Mouse (Mus musculus) forebrain, embryonic 16.5 days (tissue): ENCODE measurements at regions not wholly inside any gene's neighbourhood (a gene's known extent, or its start where the extent isn't known, plus 50 kb on each side); places are given as distances from the start of the nearest gene placed in this dataset.
A peak's percentile ranks its signal among the peaks of the same experiment; 100 is the strongest.
"Not testable (repeated sequence)": the region's sequence is repeated elsewhere in the genome, so short reads cannot be mapped to it uniquely, and the experiment has no call there.

ENCODE experiments used
- ATAC-seq: fragments of 200-750 bp; cut with Nextera tagmentation; 2 replicates; pipeline ENCODE4 v1.8.0; 2017; ENCODE audit warnings: mild to moderate bottlenecking, moderate library complexity
- H3K27ac ChIP-seq: fragments of 300-500 bp; sonication (generic); 2 replicates; pipeline ENCODE4 v1.5.1; 2014; ENCODE audit warnings: low read length, control low read depth
- H3K27me3 ChIP-seq: fragments of 300-500 bp; sonication (generic); replicated peaks from 2 replicates; pipeline ENCODE4 v1.6.1; 2014; ENCODE audit warnings: low read length; ENCODE audit not compliant: control insufficient read depth, insufficient read depth
- H3K36me3 ChIP-seq: fragments of 300-500 bp; sonication (generic); 2 replicates; pipeline ENCODE4 v1.6.1; 2014; ENCODE audit not compliant: control insufficient read depth, insufficient read depth
- H3K4me1 ChIP-seq: fragments of 300-500 bp; sonication (generic); replicated peaks from 2 replicates; pipeline ENCODE4 v1.6.1; 2014; ENCODE audit warnings: low read length; ENCODE audit not compliant: control insufficient read depth, insufficient read depth
- H3K4me2 ChIP-seq: fragments of 300-500 bp; sonication (generic); 2 replicates; pipeline ENCODE4 v1.6.1; 2014; ENCODE audit warnings: mild to moderate bottlenecking, low read length, control low read depth
- H3K4me3 ChIP-seq: fragments of 300-500 bp; sonication (generic); replicated peaks from 2 replicates; pipeline ENCODE4 v1.5.1; 2014; ENCODE audit warnings: mild to moderate bottlenecking, low read length, control low read depth
- H3K9ac ChIP-seq: fragments of 300-500 bp; sonication (generic); replicated peaks from 2 replicates; pipeline ENCODE4 v1.6.1; 2014; ENCODE audit warnings: low read depth, low read length, control low read depth
- H3K9me3 ChIP-seq: fragments of 300-500 bp; sonication (generic); 2 replicates; pipeline ENCODE4 v1.6.1; 2016; ENCODE audit warnings: low read length; ENCODE audit not compliant: control insufficient read depth
- WGBS: fragments of 180-500 bp; shearing (Covaris S2); extraction: QIAGEN DNeasy Blood & Tissue Kit; methylation state at CpG from one replicate; pipeline ENCODE4 v1.1.7; 2014; 5-methylcytosine and 5-hydroxymethylcytosine counted together

- Histone ChIP-seq H3K27ac (no peak overlapping the region), H3K4me2 (peak overlapping the region; percentile 99), H3K9me3 (no peaks in the 10 kb centered on the region), H3K4me1 (peaks cover 23% of the 10 kb centered on the region), H3K36me3 (no peaks in the 10 kb centered on the region), H3K27me3 (peaks cover 16% of the 10 kb centered on the region), H3K4me3 (peak overlapping the region; percentile 63), H3K9ac (peak overlapping the region; percentile 49)
- peak; percentile 47 for ATAC-seq
- 8% methylated on average over 46 of the region's 49 CpGs for WGBS
These were observed 83.0 kb downstream of the Ulbp1 start for GRCm38 (mm10) chr10:7390239-7391091.

GRCm38 (mm10) chr10:7358791-7359190 lies 114.6 kb downstream of the Ulbp1 start:
- not testable (repeated sequence) for H3K4me3 ChIP-seq, ATAC-seq, H3K9ac ChIP-seq, H3K27me3 ChIP-seq, H3K9me3 ChIP-seq, H3K27ac ChIP-seq, H3K4me1 ChIP-seq, H3K36me3 ChIP-seq, H3K4me2 ChIP-seq
- 57% methylated on average over 3 of the region's 3 CpGs for WGBS

- not testable (repeated sequence) for ATAC-seq, H3K27me3 ChIP-seq, H3K9ac ChIP-seq, H3K36me3 ChIP-seq, H3K4me1 ChIP-seq, H3K4me2 ChIP-seq, H3K9me3 ChIP-seq, H3K27ac ChIP-seq, H3K4me3 ChIP-seq
- 92% methylated on average over 13 of the region's 13 CpGs for WGBS
These were observed 129.1 kb downstream of the Ulbp1 start for GRCm38 (mm10) chr10:7344290-7344689.

- H3K9ac ChIP-seq, H3K4me3 ChIP-seq, H3K9me3 ChIP-seq, H3K27ac ChIP-seq, ATAC-seq, H3K4me1 ChIP-seq, H3K36me3 ChIP-seq, H3K27me3 ChIP-seq, H3K4me2 ChIP-seq: not testable (repeated sequence)
- 97% methylated on average over 8 of the region's 8 CpGs for WGBS
These were observed 129.7 kb downstream of the Ulbp1 start for GRCm38 (mm10) chr10:7343736-7344135.

- ATAC-seq = peak; percentile 93
- H3K4me1 ChIP-seq = no peaks in the 10 kb centered on the region
- WGBS = 38% methylated on average over 11 of the region's 11 CpGs
- no peak overlapping the region for H3K9ac ChIP-seq
- H3K4me2 ChIP-seq = no peak overlapping the region
- H3K27ac ChIP-seq = no peak overlapping the region
- no peak overlapping the region for H3K4me3 ChIP-seq
- H3K36me3 ChIP-seq = no peaks in the 10 kb centered on the region
- H3K9me3 ChIP-seq = no peaks in the 10 kb centered on the region
- no peaks in the 10 kb centered on the region for H3K27me3 ChIP-seq
These were observed 121.2 kb upstream of the Cnksr3 start for GRCm38 (mm10) chr10:7333077-7333747.

- H3K36me3 ChIP-seq = no peaks in the 10 kb centered on the region
- H3K27ac ChIP-seq = no peak overlapping the region
- H3K4me2 ChIP-seq = no peak overlapping the region
- WGBS = 32% methylated on average over 3 of the region's 3 CpGs
- H3K27me3 ChIP-seq = no peaks in the 10 kb centered on the region
- H3K9ac ChIP-seq = no peak overlapping the region
- H3K9me3 ChIP-seq = no peaks in the 10 kb centered on the region
- H3K4me1 ChIP-seq = no peaks in the 10 kb centered on the region
- no peak for ATAC-seq
- no peak overlapping the region for H3K4me3 ChIP-seq
These were observed 116.2 kb upstream of the Cnksr3 start for GRCm38 (mm10) chr10:7328262-7328661.

GRCm38 (mm10) chr10:7327046-7327445 lies 115.0 kb upstream of the Cnksr3 start:
- not testable (repeated sequence) for H3K4me3 ChIP-seq, H3K36me3 ChIP-seq, H3K4me2 ChIP-seq, H3K4me1 ChIP-seq, H3K9me3 ChIP-seq, ATAC-seq, H3K27me3 ChIP-seq, H3K9ac ChIP-seq, H3K27ac ChIP-seq
- 94% methylated on average over 3 of the region's 3 CpGs for WGBS

GRCm38 (mm10) chr10:7325074-7325473 lies 113.0 kb upstream of the Cnksr3 start:
- Histone ChIP-seq H3K36me3 (no peaks in the 10 kb centered on the region), H3K9ac (no peak overlapping the region), H3K4me3 (no peak overlapping the region), H3K9me3 (no peaks in the 10 kb centered on the region), H3K27ac (no peak overlapping the region), H3K4me2 (no peak overlapping the region), H3K4me1 (no peaks in the 10 kb centered on the region), H3K27me3 (no peaks in the 10 kb centered on the region)
- no peak for ATAC-seq
- 76% methylated on average over 4 of the region's 4 CpGs for WGBS

GRCm38 (mm10) chr10:7323258-7323657 lies 111.2 kb upstream of the Cnksr3 start:
- Histone ChIP-seq H3K9ac (no peak overlapping the region), H3K9me3 (no peaks in the 10 kb centered on the region)
- WGBS = 40% methylated on average over 3 of the region's 3 CpGs

More at GRCm38 (mm10) chr10:7323258-7323657, 111.2 kb upstream of the Cnksr3 start:
- Histone ChIP-seq H3K36me3 (no peaks in the 10 kb centered on the region), H3K4me1 (no peaks in the 10 kb centered on the region), H3K27ac (no peak overlapping the region), H3K4me2 (no peak overlapping the region), H3K27me3 (no peaks in the 10 kb centered on the region), H3K4me3 (no peak overlapping the region)
- no peak for ATAC-seq
